Mouse (Mus musculus): ENCODE data around the gene 4933427D14Rik.

Gene 4933427D14Rik

GRCm38 (mm10) chr11:72207204-72207833, at the start of gene 4933427D14Rik, which contains the start of gene Txndc17:
Gene 4933427D14Rik, minus strand, starts transcription at chr11:72207459.
Gene Txndc17, plus strand, starts transcription at chr11:72207547.
- TF ChIP-seq CTCF (conservative IDR thresholded peaks at IDR 0.05; ENCODE audit: low read length): no peak
- TF ChIP-seq POU5F1 (IDR thresholded peaks at IDR 0.05; ENCODE audit: borderline replicate concordance, low read length): no peak
- TF ChIP-seq NANOG (IDR thresholded peaks at IDR 0.05; ENCODE audit: borderline replicate concordance, low read length): no peak
- H3K4me1 ChIP-seq (replicated peaks; ENCODE audit: low read depth, low read length): peaks cover 37% of the 10 kb centered on the region
- H3K36me3 ChIP-seq (ENCODE audit: insufficient read depth, low read length): peaks cover 41% of the 10 kb centered on the region
- peaks cover 16% of the 10 kb centered on the region for H3K27me3 ChIP-seq (ENCODE audit: insufficient read depth, low read length)
- H3K4me3 ChIP-seq (replicated peaks; ENCODE audit: low read length): peak within 1 kb of the TSS; percentile 88
- no peaks in the 10 kb centered on the region for H3K9me3 ChIP-seq (ENCODE audit: low read length)

- H3K36me3 ChIP-seq (ENCODE audit: insufficient read depth, low read length): peaks cover 3% of the 10 kb centered on the region; the same call in 1 of the 2 replicates
- H3K4me1 ChIP-seq (replicated peaks; ENCODE audit: low read depth, low read length): no peaks in the 10 kb centered on the region
- peaks cover 28% of the 10 kb centered on the region for H3K27me3 ChIP-seq (ENCODE audit: insufficient read depth, low read length)
- no peaks in the 10 kb centered on the region for H3K9me3 ChIP-seq (ENCODE audit: low read length)
- TF ChIP-seq CTCF (conservative IDR thresholded peaks at IDR 0.05; ENCODE audit: low read length): no peak
- TF ChIP-seq NANOG (IDR thresholded peaks at IDR 0.05; ENCODE audit: borderline replicate concordance, low read length): no peak
- no peak for TF ChIP-seq POU5F1 (IDR thresholded peaks at IDR 0.05; ENCODE audit: borderline replicate concordance, low read length)
- no peak overlapping the region for H3K4me3 ChIP-seq (replicated peaks; ENCODE audit: low read length)
Measured at GRCm38 (mm10) chr11:72256441-72256840, 49.2 kb upstream of the 4933427D14Rik start.

DNA sequence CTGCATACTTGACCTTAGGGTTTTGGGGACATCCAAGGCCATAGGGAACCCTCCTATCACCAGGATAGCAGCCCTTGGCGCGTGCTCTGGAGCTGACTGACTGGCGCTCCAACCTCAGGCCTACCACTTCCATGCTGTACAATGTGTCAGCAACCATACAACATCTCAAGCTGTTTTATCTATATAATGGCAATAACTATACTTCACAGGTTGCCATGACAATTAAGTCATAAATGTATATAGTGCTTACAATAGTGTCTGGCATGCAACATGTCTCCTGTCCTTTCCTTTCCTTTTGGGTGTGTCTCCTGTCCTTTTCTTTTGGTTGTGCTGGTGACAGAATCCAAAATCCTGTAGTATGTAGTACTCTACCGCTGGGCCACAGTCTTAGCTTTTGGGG, 48.4 kb upstream of the 4933427D14Rik start:
- no peaks in the 10 kb centered on the region for H3K4me1 ChIP-seq (replicated peaks; ENCODE audit: low read depth, low read length)
- H3K9me3 ChIP-seq (ENCODE audit: low read length): no peaks in the 10 kb centered on the region
- no peak overlapping the region for H3K4me3 ChIP-seq (replicated peaks; ENCODE audit: low read length)
- 0 out of 2 replicates have a peak, but pooled peaks cover 3% of the 10 kb centered on the region for H3K36me3 ChIP-seq (ENCODE audit: insufficient read depth, low read length)
- TF ChIP-seq POU5F1 (IDR thresholded peaks at IDR 0.05; ENCODE audit: borderline replicate concordance, low read length) (no peak), CTCF (conservative IDR thresholded peaks at IDR 0.05; ENCODE audit: low read length) (no peak), NANOG (IDR thresholded peaks at IDR 0.05; ENCODE audit: borderline replicate concordance, low read length) (no peak)
- H3K27me3 ChIP-seq (ENCODE audit: insufficient read depth, low read length): peaks cover 25% of the 10 kb centered on the region

DNA sequence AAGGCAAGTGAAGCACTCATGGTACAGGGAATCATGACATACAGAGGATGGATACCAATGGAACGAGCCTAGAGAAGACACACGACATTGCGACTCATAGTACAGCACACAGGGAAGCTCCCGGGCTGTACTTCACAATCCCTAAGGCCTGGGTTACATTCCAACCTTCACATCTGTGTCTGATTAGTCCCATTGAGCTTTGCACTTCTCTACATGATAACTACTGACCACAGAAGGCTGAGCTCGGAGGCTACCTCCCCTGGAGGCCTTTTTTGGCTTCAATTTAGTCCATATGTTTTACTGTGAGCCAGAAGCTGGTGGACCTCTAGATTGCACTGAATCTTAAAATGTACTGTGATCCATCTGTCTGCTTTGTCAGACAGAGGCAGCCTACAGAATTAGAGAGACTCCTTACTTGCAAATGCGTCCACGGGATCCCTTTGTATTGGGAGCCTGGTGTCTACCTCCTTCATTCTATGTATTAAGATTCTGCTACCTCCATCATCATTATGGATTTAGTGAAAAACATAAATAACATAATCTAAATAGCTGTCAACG, 38.0 kb upstream of the 4933427D14Rik start:
- Histone ChIP-seq H3K4me1 (replicated peaks; ENCODE audit: low read depth, low read length) (no peaks in the 10 kb centered on the region), H3K9me3 (ENCODE audit: low read length) (no peaks in the 10 kb centered on the region), H3K4me3 (replicated peaks; ENCODE audit: low read length) (no peak overlapping the region), H3K27me3 (ENCODE audit: insufficient read depth, low read length) (peaks cover 29% of the 10 kb centered on the region), H3K36me3 (ENCODE audit: insufficient read depth, low read length) (no peaks in the 10 kb centered on the region)
- TF ChIP-seq CTCF (conservative IDR thresholded peaks at IDR 0.05; ENCODE audit: low read length) (no peak), NANOG (IDR thresholded peaks at IDR 0.05; ENCODE audit: borderline replicate concordance, low read length) (no peak), POU5F1 (IDR thresholded peaks at IDR 0.05; ENCODE audit: borderline replicate concordance, low read length) (no peak)

DNA sequence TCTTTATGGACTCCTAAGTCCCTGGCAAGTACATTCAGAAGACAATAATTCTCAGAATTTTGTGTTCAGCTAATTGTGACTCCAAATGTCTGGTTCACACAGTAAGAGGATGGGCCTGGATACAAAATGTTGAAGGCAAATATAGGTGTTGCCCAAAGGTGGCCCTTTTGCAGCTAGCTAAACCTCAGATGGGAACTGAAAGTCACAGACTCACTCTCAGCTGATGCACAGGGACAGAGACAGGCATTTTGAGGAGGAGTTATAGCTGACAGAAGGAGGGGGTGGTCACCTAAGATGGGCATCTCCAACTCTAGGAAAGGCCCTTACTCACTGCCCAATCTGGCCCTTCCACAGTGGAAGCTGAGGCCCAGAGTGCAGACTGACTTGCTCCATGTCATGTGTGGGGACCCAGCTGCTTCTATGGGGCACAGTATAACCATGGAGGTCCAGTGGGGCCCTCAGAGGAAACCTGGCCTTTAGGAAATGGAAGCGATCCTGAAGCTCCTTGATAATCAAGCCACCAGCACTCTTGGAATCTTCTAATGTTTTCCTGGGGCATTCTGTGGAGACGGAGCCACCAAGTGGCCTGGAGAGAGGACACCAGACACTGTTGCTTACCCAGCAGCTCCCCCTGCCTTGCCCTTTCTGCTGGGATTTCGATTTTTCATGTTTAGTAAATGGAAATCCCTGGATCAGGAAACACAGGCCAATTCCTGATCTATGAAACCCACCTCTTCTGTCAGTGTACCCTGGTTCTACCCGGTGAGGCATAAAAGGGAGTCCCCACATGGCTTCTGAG, 33.0 kb upstream of the 4933427D14Rik start:
- no peak for TF ChIP-seq CTCF (conservative IDR thresholded peaks at IDR 0.05; ENCODE audit: low read length)
- no peak for TF ChIP-seq NANOG (IDR thresholded peaks at IDR 0.05; ENCODE audit: borderline replicate concordance, low read length)
- no peak for TF ChIP-seq POU5F1 (IDR thresholded peaks at IDR 0.05; ENCODE audit: borderline replicate concordance, low read length)
- Histone ChIP-seq H3K36me3 (ENCODE audit: insufficient read depth, low read length) (no peaks in the 10 kb centered on the region), H3K27me3 (ENCODE audit: insufficient read depth, low read length) (0 out of 2 replicates have a peak, but pooled peaks cover 11% of the 10 kb centered on the region), H3K4me1 (replicated peaks; ENCODE audit: low read depth, low read length) (no peaks in the 10 kb centered on the region), H3K9me3 (ENCODE audit: low read length) (no peaks in the 10 kb centered on the region), H3K4me3 (replicated peaks; ENCODE audit: low read length) (no peak overlapping the region)

GRCm38 (mm10) chr11:72234013-72234412, 26.8 kb upstream of the 4933427D14Rik start:
- TF ChIP-seq CTCF (conservative IDR thresholded peaks at IDR 0.05; ENCODE audit: low read length): no peak
- TF ChIP-seq NANOG (IDR thresholded peaks at IDR 0.05; ENCODE audit: borderline replicate concordance, low read length): no peak
- TF ChIP-seq POU5F1 (IDR thresholded peaks at IDR 0.05; ENCODE audit: borderline replicate concordance, low read length): no peak
- Histone ChIP-seq H3K27me3 (ENCODE audit: insufficient read depth, low read length) (no peaks in the 10 kb centered on the region), H3K9me3 (ENCODE audit: low read length) (no peaks in the 10 kb centered on the region), H3K4me1 (replicated peaks; ENCODE audit: low read depth, low read length) (peaks cover 16% of the 10 kb centered on the region), H3K4me3 (replicated peaks; ENCODE audit: low read length) (no peak overlapping the region), H3K36me3 (ENCODE audit: insufficient read depth, low read length) (no peaks in the 10 kb centered on the region)

GRCm38 (mm10) chr11:72232991-72233390, 25.7 kb upstream of the 4933427D14Rik start:
- Histone ChIP-seq H3K4me1 (replicated peaks; ENCODE audit: low read depth, low read length) (peaks cover 16% of the 10 kb centered on the region), H3K36me3 (ENCODE audit: insufficient read depth, low read length) (no peaks in the 10 kb centered on the region), H3K9me3 (ENCODE audit: low read length) (no peaks in the 10 kb centered on the region), H3K27me3 (ENCODE audit: insufficient read depth, low read length) (no peaks in the 10 kb centered on the region), H3K4me3 (replicated peaks; ENCODE audit: low read length) (no peak overlapping the region)
- TF ChIP-seq NANOG (IDR thresholded peaks at IDR 0.05; ENCODE audit: borderline replicate concordance, low read length): no peak
- TF ChIP-seq POU5F1 (IDR thresholded peaks at IDR 0.05; ENCODE audit: borderline replicate concordance, low read length): no peak
- no peak for TF ChIP-seq CTCF (conservative IDR thresholded peaks at IDR 0.05; ENCODE audit: low read length)

DNA sequence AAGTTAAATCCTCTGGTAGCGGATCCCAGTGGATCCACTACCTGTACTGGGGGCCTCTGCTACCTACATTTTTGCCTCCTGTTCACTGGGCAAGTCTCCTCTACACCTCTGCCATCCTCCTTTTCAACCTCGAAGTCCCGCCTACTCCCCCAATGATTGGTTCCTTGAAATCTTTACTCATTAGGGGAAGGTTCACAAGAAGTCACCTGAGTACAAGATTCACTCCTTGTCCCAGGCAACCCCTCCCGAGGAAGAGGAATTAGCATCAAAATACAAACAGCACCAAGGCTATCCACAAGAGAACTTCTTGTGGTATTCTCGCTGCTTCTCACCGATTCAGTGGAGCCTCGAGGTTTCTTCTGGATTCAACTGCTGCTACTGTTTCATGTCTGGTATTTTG, 24.8 kb upstream of the 4933427D14Rik start:
- TF ChIP-seq CTCF (conservative IDR thresholded peaks at IDR 0.05; ENCODE audit: low read length) (no peak), POU5F1 (IDR thresholded peaks at IDR 0.05; ENCODE audit: borderline replicate concordance, low read length) (no peak), NANOG (IDR thresholded peaks at IDR 0.05; ENCODE audit: borderline replicate concordance, low read length) (no peak)
- Histone ChIP-seq H3K4me3 (replicated peaks; ENCODE audit: low read length) (no peak overlapping the region), H3K4me1 (replicated peaks; ENCODE audit: low read depth, low read length) (peaks cover 16% of the 10 kb centered on the region), H3K36me3 (ENCODE audit: insufficient read depth, low read length) (no peaks in the 10 kb centered on the region), H3K27me3 (ENCODE audit: insufficient read depth, low read length) (no peaks in the 10 kb centered on the region), H3K9me3 (ENCODE audit: low read length) (no peaks in the 10 kb centered on the region)
